Mouse (Mus musculus) kidney, postnatal 4 days (tissue): ENCODE results near the gene Zdhhc18.
A peak's percentile ranks its signal among the peaks of the same experiment; 100 is the strongest.

ENCODE experiments used
- DNase-seq, 2 experiments: peaks; one replicate each; pipeline ENCODE4 v3.0.0; 2021; ENCODE audit warnings: mixed read lengths in 2 of 2

Zdhhc18 gene

GRCm38 (mm10) chr4:133601721-133602218, 48.2 kb downstream of the Zdhhc18 start, which contains the start of gene Sfn:
TSS of gene Sfn (minus strand) at chr4:133602168.
- peak; percentile 84 to 89 for DNase-seq

GRCm38 (mm10) chr4:133600306-133600705, 49.6 kb downstream of the Zdhhc18 start:
- no peak for DNase-seq

- peak; percentile 91 to 95 for DNase-seq
These were observed 50.3 kb downstream of the Zdhhc18 start for GRCm38 (mm10) chr4:133599571-133600073.

DNA sequence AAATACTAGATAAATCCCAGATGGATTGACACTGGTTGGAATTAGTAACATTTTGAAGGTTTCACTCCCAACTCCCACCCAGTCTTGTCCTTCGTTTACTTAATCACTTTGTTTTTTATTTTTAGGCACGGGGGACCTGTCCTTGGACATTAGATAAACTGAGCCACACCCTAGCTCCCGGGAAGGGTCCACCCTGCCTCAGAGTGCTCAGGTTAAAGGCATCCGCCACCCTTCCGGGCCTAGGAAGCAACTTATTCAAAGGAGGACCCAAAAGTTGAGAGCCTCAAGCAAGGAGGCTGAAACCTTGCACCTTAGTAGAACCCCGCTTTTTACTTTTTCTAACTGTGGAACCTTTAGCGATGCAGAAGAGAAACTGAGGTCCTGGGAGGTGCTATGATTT, 50.8 kb downstream of the Zdhhc18 start:
- DNase-seq, result no peak

DNA sequence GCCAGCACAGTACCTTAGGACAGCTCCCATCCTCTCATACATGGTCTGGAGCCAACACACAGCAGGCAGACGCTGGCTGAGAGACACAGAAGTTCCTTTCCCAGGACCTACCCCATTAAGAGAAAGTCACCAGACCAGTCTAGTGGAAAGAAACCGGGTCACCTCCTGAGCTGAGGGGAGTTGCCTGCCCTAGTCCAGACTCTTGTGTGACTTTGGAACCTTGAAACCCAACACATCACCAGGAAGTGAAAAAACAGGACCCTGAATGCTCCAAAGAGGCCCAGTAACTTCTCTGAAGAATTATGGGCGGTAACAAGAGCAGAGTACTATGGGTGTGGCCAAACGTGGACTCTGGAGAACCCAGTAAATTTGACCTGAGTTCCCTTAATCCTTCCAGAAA, 51.3 kb downstream of the Zdhhc18 start:
- DNase-seq, result no peak

GRCm38 (mm10) chr4:133596084-133596483, 53.9 kb downstream of the Zdhhc18 start:
- DNase-seq, result no peak

DNA sequence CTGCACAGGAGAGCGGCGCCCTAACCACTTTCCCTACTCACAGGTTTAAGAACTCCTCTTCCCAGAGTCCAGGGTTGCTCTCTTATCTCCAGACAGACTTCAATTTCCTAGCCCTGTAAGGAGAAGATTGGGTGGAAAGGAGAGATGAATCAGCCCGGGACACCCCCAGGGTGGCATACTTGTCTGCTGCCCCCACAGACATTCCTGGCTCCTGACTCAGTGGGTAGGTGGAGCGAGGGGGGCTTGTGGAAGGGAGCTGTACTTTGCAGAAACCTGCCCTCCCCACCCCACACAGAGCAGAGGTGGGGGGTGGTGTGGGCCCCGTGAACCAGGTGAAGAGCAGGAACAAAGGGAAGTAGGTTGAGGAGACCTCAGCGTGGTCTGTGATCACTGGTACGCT, 54.4 kb downstream of the Zdhhc18 start:
- no peak for DNase-seq

GRCm38 (mm10) chr4:133592570-133592969, 57.4 kb downstream of the Zdhhc18 start:
- DNase-seq, result peak; percentile 81 to 86

DNA sequence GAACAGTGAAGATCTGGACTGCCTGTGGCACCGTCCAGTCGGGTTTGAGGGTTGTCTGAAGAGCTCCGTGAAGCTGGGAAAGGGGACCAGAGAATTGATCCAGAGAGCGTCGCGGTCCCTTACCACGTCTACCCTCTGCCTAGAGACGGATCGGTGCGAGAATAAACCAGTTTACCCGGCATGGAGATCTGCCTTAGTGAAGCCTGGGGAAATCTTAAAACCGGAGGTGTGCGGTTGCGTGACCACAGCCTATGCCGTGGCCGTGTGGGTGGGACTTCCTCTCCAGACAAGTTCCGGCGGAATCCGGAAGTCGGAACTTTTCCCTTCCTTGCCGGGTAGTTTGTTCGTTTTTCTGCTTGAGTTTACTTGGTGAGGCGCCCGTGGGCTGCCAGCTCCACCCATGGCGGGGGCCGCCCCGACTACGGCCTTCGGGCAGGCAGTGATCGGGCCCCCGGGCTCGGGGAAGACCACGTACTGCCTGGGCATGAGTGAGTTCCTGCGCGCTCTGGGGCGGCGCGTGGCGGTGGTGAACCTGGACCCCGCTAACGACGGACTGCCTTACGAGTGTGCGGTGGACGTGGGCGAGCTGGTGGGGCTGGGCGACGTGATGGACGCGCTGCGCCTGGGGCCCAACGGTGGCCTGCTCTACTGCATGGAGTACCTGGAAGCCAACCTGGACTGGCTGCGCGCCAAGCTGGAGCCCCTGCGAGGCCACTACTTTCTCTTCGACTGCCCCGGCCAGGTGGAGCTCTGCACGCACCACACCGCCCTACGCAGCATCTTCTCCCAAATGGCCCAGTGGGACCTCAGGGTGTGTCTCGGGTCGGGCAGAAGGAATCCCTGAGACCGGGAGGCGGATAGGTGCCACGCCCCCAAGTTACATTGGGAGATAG, 65.6 kb downstream of the Zdhhc18 start, which contains the start of gene Gpn2:
Gene Gpn2 (plus strand): TSS at position 304 of the 893 bp plus-strand sequence.
- peak; percentile 86 to 91 for DNase-seq

GRCm38 (mm10) chr4:133583690-133584058, 66.3 kb downstream of the Zdhhc18 start:
- DNase-seq, result peak; percentile 17 to 47

DNA sequence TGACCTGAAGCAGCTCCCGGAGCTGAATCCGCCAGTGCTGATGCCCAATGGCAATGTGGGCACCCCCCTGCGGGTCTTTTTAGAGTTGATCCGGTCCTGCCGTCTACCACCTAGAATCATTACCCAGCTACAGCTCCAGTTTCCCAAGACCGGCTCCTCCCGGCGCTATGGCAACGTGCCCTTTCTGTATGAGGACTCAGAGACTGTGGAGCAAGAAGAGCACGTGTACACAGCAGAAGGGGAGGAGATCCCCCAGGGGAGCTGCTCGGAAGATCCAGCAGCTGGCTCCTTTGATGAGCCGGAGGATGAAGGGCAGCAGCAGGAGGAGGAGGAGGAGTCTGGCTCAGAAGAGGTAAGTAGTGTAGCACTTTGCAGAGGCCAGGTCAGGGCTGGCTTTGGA, 72.0 kb downstream of the Zdhhc18 start:
- DNase-seq, result no peak

DNA sequence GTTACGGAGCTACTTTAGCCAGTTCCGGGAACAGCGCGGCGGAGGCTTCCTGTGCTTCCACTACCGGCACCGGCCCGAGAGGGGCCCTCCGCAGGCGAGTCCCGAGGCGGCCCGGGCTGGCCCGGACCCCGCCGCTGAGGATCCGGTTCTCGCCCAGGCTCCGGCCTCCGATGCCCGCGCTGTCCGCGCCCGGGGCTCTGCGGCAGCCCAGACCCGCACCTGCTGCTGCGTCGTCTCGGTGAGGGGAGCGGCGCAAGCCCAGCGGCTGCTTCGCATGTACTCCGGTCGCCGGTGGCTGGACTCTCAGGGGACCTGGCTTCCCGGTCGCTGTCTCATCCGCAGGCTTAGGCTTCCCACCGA, 75.1 kb downstream of the Zdhhc18 start:
- no peak for DNase-seq

DNA sequence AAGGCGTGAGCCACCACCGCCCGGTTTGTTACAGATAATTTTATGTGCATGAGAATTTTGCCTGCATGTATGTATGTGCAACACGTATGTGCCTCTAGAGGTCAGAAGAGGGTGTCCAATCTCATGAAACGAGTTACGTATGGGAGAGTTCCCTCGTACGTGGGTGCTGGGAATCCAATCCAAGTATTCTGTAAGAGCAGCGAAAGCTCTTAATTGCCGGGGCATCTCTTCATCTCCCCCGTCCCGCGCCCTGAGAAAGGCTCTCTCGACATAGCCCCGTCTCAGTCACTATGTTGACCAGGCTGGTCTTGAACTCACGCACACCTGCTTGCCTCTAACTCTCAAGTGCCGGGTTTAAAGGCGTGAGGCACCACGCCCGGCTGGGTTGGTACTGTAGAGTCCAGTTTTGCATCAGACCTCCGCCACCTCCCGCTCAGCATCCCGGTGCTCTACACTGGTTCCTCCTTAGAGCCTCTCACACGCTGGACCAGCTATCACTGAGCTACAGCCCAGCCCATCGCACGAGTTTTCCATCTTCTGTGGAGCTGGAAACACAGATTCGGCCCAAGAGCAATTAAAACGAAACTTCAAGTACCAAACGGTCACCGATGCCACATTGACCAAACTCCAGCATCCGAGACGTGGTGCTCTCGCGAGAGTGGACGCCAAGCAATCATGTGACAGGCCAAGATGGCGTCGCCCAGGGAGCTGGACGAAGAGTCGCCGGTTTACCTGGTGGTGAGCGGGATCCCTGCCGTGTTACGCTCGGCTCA, 75.7 kb downstream of the Zdhhc18 start, which contains the start of gene Gpatch3:
Gene Gpatch3 (plus strand): TSS at position 676 of the 773 bp plus-strand sequence.
- DNase-seq, result peak; percentile 96 to 97

DNA sequence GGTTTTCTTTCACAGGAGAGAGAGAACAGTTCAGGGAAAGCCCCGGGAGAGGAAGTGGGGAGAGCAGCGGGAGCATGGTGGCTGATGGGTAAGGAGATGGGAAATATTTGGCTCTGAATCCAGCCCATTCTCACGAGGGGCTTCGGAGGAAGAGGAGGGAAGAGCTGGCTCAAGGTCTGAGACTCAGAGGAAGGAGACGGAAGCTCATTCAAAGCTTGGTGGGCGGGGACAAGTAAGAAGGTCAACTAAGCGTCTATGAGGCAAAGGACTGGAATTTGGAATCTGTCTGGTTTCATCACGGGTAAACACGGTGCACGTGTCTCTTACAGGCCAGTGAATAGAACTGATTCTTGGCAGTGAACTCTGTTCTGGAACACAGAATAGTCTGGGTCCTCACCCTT, 79.9 kb downstream of the Zdhhc18 start:
- DNase-seq, result peak; percentile 25 to 55

DNA sequence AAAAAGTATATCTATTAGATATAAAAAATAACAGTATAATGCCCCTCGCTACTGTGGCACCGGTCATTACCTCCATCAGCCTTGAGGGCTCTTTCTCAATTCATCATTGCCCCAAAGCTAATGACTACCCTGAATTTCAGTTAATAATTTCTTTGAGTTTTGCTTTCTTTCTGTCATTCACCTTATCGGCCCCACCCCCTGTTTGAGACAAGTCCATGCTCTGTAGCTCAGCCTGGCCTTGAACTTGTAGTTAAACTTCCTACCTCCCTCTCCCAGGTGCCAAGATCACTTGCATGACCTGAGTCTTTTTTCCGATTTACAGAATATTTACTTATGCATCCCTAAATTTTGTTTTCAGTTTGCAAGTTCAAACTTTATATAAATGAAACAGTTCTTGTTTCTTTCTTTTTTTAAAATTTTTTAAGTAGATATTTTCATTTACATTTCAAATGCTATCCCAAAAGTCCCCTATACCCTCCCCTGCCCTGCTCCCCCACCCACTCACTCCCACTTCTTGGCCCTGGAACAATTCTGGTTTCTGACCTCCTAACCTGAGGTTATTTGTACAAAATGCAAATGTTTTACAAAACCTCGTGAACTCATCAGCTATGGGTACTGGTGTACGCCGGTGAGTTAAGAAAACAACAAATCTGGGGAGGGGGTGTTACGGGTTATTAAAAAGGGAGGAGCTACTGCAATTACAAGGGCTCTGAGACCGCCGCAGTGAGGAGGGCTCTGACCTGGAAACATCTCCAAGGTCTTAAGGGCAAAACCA, 80.5 kb downstream of the Zdhhc18 start:
- no peak for DNase-seq

GRCm38 (mm10) chr4:133567251-133567650, 82.7 kb downstream of the Zdhhc18 start:
- DNase-seq, result no peak

DNA sequence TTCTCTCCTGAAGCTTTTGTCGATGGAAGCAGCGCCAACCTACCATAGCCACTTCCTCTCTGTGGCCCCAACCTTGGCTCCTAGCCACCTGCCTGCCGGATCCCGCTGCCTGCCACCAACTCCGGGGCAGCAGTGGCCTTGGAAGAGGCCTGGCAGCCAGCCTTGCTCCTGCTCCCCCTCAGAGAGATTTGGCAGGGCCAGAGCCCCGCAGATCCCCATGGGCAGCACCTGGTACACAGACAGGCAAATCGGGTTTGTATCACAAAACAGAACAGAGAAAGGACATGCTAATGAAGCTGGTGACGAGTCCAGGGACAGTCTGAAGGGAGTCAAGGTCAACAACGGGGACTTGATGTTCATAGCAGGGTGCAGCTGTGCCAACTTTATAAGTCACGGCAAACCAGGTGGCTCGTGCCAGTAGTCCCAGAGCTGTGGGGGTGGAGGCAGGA, 86.8 kb downstream of the Zdhhc18 start:
- peak; percentile 31 to 51 for DNase-seq

DNA sequence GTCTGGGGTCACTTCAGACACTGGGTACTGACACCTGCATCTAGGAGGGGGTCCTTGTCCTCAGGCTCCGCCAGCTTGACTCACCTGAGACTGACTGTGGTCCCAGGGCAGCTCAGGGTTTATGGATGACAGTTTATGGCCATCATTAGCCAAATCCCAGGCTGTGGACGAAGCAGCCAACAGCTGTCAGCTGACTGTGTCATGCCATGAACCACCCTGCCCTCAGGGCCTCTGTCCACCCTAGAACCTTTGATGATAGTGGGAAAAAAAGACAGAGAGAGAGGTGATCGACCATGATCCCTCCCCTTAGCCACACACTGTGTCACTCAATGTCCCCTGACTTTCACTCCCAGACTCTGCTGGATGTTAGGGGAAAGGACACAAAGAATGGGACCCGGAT, 88.3 kb downstream of the Zdhhc18 start:
- no peak for DNase-seq

- DNase-seq, result no peak
These were observed 90.1 kb downstream of the Zdhhc18 start for GRCm38 (mm10) chr4:133559846-133560245.

- DNase-seq, result peak in 1 of 2 experiments; percentile 26
These were observed 92.8 kb downstream of the Zdhhc18 start for GRCm38 (mm10) chr4:133557041-133557717.
